Mouse (Mus musculus) C2C12 (cell line): ENCODE measurements around the gene Scd4.

Experiments
- MAX ChIP-seq: IDR thresholded peaks from one replicate; pipeline ENCODE4 v1.6.1; 2011; ENCODE audit warnings: mild to moderate bottlenecking, control low read depth
- MYOG ChIP-seq: IDR thresholded peaks from one replicate; pipeline ENCODE4 v1.6.1; 2011; ENCODE audit not compliant: control insufficient read depth, insufficient read length; ENCODE audit errors: extremely low read depth

DNA sequence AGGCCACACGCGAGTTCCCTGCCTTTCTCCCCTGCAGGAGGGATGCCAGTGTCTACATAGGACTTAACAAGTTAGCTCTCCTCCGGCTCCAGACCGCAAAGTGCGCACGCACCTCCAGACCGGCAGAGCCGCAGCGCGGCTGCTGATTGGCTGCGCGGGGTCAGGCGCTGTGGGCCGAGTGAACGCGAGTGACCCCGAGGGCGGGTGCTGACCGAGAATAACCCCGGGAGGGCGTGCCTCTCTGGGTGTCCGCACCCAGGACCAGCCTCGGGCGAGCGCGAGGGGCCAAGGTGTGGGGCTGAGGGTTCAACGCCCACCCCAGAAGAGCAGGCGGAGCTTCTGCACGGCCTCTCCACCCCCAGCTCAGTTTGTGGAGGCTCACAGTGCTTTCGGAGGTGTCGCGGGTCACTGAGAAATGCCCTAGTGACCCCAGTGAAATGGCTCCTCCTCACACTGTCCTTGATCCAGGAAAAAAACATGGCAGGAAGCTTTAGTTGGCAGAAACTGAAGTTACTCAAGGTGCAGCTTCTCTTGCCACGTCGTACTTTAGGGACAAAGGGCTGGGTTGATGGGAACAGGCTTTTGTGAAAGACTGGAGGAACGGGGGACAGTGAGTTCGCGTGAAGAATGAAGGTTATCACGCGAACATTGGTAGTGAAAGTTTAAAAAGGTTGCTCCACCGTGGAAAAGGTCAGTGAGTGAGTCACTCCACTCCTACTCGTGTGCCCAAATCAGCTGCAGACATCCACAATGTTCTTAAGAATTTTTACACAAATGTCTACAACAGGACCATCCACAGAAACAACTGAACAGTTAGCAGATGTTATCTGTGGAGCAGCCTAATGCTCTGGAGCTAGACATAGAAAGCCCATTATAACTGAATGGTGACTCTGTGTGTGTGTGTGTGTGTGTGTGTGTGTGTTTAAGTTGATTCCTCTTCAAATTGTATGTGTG, 55.9 kb downstream of the Scd4 start:
- no peak for TF ChIP-seq MYOG
- no peak for TF ChIP-seq MAX
